Mouse (Mus musculus): ENCODE measurements around the gene Ddx43. TPM values are rescaled to one million over a fixed set of nuclear protein-coding genes. Genes with fewer than 3 reads are reported as not detected.

Gene Ddx43
- polyA plus RNA-seq, 1 experiment from 2014 or later = 0.36 TPM

DNA sequence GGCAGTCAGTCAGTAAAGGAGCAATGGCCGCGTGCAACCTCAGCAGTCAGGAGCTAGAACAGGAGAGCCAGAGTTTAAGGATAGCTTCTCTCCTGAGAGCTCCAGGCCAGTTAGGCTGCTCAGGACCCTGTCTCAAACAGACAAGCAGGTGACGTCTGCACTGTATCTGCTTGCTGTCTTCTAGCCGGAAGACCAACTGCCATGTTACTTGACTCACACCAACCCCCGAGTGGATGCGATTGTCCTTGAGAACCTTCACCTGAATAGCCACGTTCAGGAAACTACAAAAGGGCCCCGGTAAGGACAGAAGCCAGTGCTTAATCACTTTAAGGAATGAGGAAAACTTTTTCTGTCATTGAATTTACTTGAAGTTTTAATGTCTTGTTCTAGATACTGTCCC is 61.4 kb downstream of the Ddx43 start:
- no peaks in the 10 kb centered on the region for H3K27me3 ChIP-seq (replicated peaks)
- no peak overlapping the region for H3K9ac ChIP-seq
- H3K36me3 ChIP-seq = peaks cover 18% of the 10 kb centered on the region; the same call in 1 of the 2 replicates
- H3K4me3 ChIP-seq (replicated peaks) = no peak overlapping the region
- ATAC-seq = no peak
- H3K27ac ChIP-seq = no peak overlapping the region
- no peak overlapping the region for H3K4me2 ChIP-seq (replicated peaks)
- no peaks in the 10 kb centered on the region for H3K9me3 ChIP-seq
- H3K4me1 ChIP-seq (replicated peaks) = no peaks in the 10 kb centered on the region
- 88% methylated on average over 8 of the region's 8 CpGs for WGBS

DNA sequence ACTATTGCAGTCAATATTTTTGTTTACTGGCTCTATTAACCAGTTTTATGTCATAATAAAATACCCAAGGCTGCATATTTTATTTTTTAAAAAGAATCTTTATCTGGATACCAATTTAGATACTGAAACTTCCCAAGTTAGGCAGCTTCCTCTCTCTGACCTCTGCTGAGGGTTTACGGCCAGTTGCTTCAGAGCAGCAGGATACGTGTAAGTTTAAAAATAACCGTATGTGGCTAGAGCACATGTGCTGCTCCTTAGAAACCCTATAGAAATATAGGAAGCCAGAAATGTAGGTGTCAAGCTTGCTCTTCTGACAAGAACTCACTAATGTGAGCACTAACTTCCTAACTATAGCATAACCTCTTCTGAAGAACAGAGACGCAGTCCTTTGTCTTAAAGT is 67.8 kb downstream of the Ddx43 start:
- 89% methylated on average over 4 of the region's 4 CpGs for WGBS
- no peak for ATAC-seq
- H3K9ac ChIP-seq = no peak overlapping the region
- H3K4me3 ChIP-seq (replicated peaks) = no peak overlapping the region
- peaks cover 15% of the 10 kb centered on the region; the same call in 1 of the 2 replicates for H3K36me3 ChIP-seq
- no peaks in the 10 kb centered on the region for H3K27me3 ChIP-seq (replicated peaks)
- H3K27ac ChIP-seq = no peak overlapping the region
- H3K9me3 ChIP-seq = no peaks in the 10 kb centered on the region
- H3K4me2 ChIP-seq (replicated peaks) = no peak overlapping the region
- H3K4me1 ChIP-seq (replicated peaks) = no peaks in the 10 kb centered on the region

- WGBS = 87% methylated on average over 3 of the region's 3 CpGs
- H3K9ac ChIP-seq = no peak overlapping the region
- no peak overlapping the region for H3K4me3 ChIP-seq (replicated peaks)
- peak; percentile 49; the same call in 1 of the 2 replicates for ATAC-seq
- H3K27ac ChIP-seq = no peak overlapping the region
- H3K9me3 ChIP-seq = no peaks in the 10 kb centered on the region
- no peaks in the 10 kb centered on the region for H3K4me1 ChIP-seq (replicated peaks)
- no peak overlapping the region for H3K4me2 ChIP-seq (replicated peaks)
- H3K27me3 ChIP-seq (replicated peaks) = no peaks in the 10 kb centered on the region
- H3K36me3 ChIP-seq = peaks cover 17% of the 10 kb centered on the region
Measured at GRCm38 (mm10) chr9:78465725-78466124, 70.1 kb downstream of the Ddx43 start.

Other genes with a start within 250 kb of the Ddx43 start
- 56.0 and 56.9 TPM in 2 replicates for gene Gsta4, start 213.0 kb upstream of the Ddx43 start, polyA plus RNA-seq (2015; fragmentation: Nextera tagmentation; extraction: Ambion mirVana)
- 61.1 and 68.1 TPM in 2 replicates for gene Gsta1, start 165.1 kb upstream of the Ddx43 start, polyA plus RNA-seq (2015; fragmentation: Nextera tagmentation; extraction: Ambion mirVana)
- gene Gm3776, start 138.6 kb upstream of the Ddx43 start, polyA plus RNA-seq (2015; fragmentation: Nextera tagmentation; extraction: Ambion mirVana) = 45.9 and 53.7 TPM in 2 replicates
- 0.93 and 1.2 TPM in 2 replicates for gene Gm10639, start 105.9 kb upstream of the Ddx43 start, polyA plus RNA-seq (2015; fragmentation: Nextera tagmentation; extraction: Ambion mirVana)
- not detected in 2 replicates for gene Omt2a, start 81.0 kb upstream of the Ddx43 start, polyA plus RNA-seq (2015; fragmentation: Nextera tagmentation; extraction: Ambion mirVana)
- not detected in 2 replicates for gene Omt2b, start 68.2 kb upstream of the Ddx43 start, polyA plus RNA-seq (2015; fragmentation: Nextera tagmentation; extraction: Ambion mirVana)
- 35.3 and 36.5 TPM in 2 replicates for gene Gsta2, start 40.0 kb upstream of the Ddx43 start, polyA plus RNA-seq (2015; fragmentation: Nextera tagmentation; extraction: Ambion mirVana)
- gene Dppa5a, start 27.6 kb upstream of the Ddx43 start, polyA plus RNA-seq (2015; fragmentation: Nextera tagmentation; extraction: Ambion mirVana) = 0.39 TPM in 1 of 2 replicates, not detected in the other
- 0.34 and 0.60 TPM in 2 replicates for gene Ooep, start 17.1 kb upstream of the Ddx43 start, polyA plus RNA-seq (2015; fragmentation: Nextera tagmentation; extraction: Ambion mirVana)
- gene Cgas, start 47.5 kb downstream of the Ddx43 start, polyA plus RNA-seq (2015; fragmentation: Nextera tagmentation; extraction: Ambion mirVana) = 2.3 and 2.4 TPM in 2 replicates
- 24.2 and 24.6 TPM in 2 replicates for gene Mto1, start 52.4 kb downstream of the Ddx43 start, polyA plus RNA-seq (2015; fragmentation: Nextera tagmentation; extraction: Ambion mirVana)
- 0.32 and 0.64 TPM in 2 replicates for gene Gm17324, start 53.0 kb downstream of the Ddx43 start, polyA plus RNA-seq (2015; fragmentation: Nextera tagmentation; extraction: Ambion mirVana)
- 4,456 and 4,538 TPM in 2 replicates for gene Eef1a1, start 93.4 kb downstream of the Ddx43 start, polyA plus RNA-seq (2015; fragmentation: Nextera tagmentation; extraction: Ambion mirVana)
- 39.6 and 49.8 TPM in 2 replicates for gene Slc17a5, start 192.3 kb downstream of the Ddx43 start, polyA plus RNA-seq (2015; fragmentation: Nextera tagmentation; extraction: Ambion mirVana)
- gene Cd109, start 219.8 kb downstream of the Ddx43 start, polyA plus RNA-seq (2015; fragmentation: Nextera tagmentation; extraction: Ambion mirVana) = 5.1 and 5.9 TPM in 2 replicates